Mouse (Mus musculus): ENCODE results near the gene Fam129c. TPM values are rescaled to one million over a fixed set of nuclear protein-coding genes. Genes with fewer than 3 reads are reported as not detected.

The Fam129c gene
- polyA plus RNA-seq, 1 experiment from 2014 or later: 3.8 TPM

DNA sequence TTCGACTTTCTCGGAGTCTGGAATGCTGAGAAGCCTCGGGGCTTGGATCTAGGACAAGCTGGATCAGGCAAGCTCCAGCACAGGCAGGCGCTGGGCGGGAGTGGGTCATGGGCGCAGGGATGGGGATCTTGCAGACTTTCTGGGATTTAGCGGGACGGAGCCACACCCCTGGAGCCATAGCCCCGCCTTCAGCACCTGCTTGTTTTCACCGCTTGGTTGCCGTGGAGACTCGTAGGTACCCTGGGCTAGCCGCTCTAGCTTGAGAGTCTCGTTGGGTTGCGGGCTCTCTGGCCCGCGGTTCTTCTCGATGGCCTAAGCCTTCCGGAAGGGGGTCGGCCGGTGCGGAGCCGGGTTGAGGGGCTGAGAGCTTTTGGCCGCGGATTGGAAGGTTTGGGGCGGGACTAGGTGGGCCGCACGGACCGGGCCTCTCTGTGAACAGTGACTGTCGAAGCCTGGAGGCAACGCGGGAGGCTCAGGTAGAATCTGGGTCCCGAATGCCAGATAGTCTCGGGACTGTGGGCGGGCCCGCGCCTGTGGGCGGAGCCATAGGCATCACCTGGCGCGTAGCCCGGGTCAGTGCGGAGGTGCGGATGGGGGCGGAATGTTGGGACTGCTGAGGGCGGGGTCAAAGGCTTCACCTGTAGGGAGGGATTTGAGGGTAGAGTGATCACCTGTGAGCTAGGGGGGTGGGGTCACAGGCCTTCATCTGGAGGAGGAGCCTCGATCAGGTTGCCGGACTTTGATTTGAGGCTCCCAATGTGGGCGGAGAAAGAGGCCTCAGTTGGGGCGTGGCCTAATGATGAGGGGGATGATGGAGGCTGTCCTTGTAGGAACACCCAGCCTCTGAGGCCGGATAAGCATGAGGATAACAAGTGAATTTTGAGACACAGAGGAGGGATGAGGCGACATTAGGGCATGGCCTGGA is 27.8 kb upstream of the Fam129c start:
- Histone ChIP-seq H3K27me3 (replicated peaks; ENCODE audit: control insufficient read depth, insufficient read depth, low read length) (peaks cover 7% of the 10 kb centered on the region), H3K4me1 (replicated peaks; ENCODE audit: control insufficient read depth, insufficient read depth, low read length) (peaks cover 8% of the 10 kb centered on the region), H3K9ac (ENCODE audit: low read depth, low read length) (0 out of 2 replicates have a peak overlapping the region, but pooled peaks have one; percentile 25), H3K27ac (ENCODE audit: low read depth, low read length) (no peak overlapping the region), H3K9me3 (ENCODE audit: control insufficient read depth, low read length) (no peaks in the 10 kb centered on the region), H3K36me3 (ENCODE audit: control insufficient read depth, insufficient read depth, low read length) (no peaks in the 10 kb centered on the region), H3K4me3 (ENCODE audit: low read depth, low read length) (peak overlapping the region; percentile 67), H3K4me2 (peak overlapping the region; percentile 94)
- peak; percentile 78 for DNase-seq (ENCODE audit: low spot score)
- ATAC-seq (replicated peaks; ENCODE audit: low FRiP score): peak; percentile 77
- 1% methylated on average over 51 of the region's 51 CpGs for WGBS

DNA sequence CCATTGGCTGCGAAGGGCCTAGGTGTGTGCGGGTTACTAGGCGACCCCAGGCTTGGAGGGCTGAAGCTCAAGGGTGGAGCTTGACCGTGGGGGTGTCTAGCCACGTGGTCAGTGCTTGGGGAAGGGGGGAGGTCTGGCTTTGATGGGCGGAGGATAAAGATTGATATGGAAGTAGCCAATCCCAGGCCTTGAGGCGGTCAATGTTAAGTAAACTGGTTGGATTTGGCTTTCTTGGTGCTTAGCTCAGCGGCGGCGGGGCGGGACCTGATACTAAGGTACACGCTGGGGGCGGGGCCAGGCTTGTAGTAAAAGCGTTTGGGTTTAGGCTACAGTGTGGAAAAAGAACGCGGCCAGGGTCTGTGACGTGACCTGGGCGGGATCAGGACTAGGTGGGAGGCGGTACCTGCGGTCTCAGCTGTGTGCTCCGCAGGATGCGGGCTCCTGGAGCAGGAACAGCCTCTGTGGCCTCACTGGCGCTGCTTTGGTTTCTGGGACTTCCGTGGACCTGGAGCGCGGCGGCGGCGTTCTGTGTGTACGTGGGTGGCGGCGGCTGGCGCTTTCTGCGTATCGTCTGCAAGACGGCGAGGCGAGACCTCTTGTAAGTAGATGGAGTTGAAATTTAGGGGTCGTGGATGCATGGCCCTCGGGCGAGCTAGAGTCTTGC is 27.0 kb upstream of the Fam129c start:
- Histone ChIP-seq H3K4me2 (peak overlapping the region; percentile 94), H3K27ac (ENCODE audit: low read depth, low read length) (no peak overlapping the region), H3K4me3 (ENCODE audit: low read depth, low read length) (peak overlapping the region; percentile 67), H3K27me3 (replicated peaks; ENCODE audit: control insufficient read depth, insufficient read depth, low read length) (peaks cover 7% of the 10 kb centered on the region), H3K4me1 (replicated peaks; ENCODE audit: control insufficient read depth, insufficient read depth, low read length) (peaks cover 8% of the 10 kb centered on the region), H3K36me3 (ENCODE audit: control insufficient read depth, insufficient read depth, low read length) (no peaks in the 10 kb centered on the region), H3K9ac (ENCODE audit: low read depth, low read length) (peak overlapping the region; percentile 59), H3K9me3 (ENCODE audit: control insufficient read depth, low read length) (no peaks in the 10 kb centered on the region)
- WGBS: under 1% methylated on average over 41 of the region's 41 CpGs
- ATAC-seq (replicated peaks; ENCODE audit: low FRiP score): peak; percentile 81
- peak; percentile 88 for DNase-seq (ENCODE audit: low spot score)

DNA sequence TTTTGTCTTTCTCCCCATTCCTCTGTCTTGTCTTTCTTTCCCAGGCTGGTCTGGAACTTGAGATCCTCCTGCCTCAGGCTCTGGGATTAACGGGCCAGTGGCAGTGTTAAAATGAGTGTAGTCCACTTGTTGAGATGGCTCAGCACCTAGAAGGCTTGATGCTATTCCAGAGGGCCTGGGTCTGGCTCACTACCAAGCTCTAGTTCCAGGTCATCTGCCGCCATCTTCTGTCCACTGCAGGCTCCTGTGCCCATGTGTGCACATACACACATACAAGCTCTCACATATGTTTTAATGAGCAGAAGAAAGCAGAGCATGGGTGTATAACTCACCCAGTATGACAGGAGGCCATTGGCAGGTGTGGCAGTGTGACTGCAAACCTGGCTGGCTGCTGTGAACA is 25.4 kb upstream of the Fam129c start:
- H3K9ac ChIP-seq (ENCODE audit: low read depth, low read length): no peak overlapping the region
- peaks cover 7% of the 10 kb centered on the region for H3K27me3 ChIP-seq (replicated peaks; ENCODE audit: control insufficient read depth, insufficient read depth, low read length)
- H3K36me3 ChIP-seq (ENCODE audit: control insufficient read depth, insufficient read depth, low read length): no peaks in the 10 kb centered on the region
- DNase-seq (ENCODE audit: low spot score) (no peak), ATAC-seq (replicated peaks; ENCODE audit: low FRiP score) (no peak)
- H3K9me3 ChIP-seq (ENCODE audit: control insufficient read depth, low read length): no peaks in the 10 kb centered on the region
- H3K4me1 ChIP-seq (replicated peaks; ENCODE audit: control insufficient read depth, insufficient read depth, low read length): peaks cover 8% of the 10 kb centered on the region
- no peak overlapping the region for H3K4me3 ChIP-seq (ENCODE audit: low read depth, low read length)
- H3K4me2 ChIP-seq: no peak overlapping the region
- no peak overlapping the region for H3K27ac ChIP-seq (ENCODE audit: low read depth, low read length)
- 86% methylated on average over 2 of the region's 2 CpGs for WGBS

DNA sequence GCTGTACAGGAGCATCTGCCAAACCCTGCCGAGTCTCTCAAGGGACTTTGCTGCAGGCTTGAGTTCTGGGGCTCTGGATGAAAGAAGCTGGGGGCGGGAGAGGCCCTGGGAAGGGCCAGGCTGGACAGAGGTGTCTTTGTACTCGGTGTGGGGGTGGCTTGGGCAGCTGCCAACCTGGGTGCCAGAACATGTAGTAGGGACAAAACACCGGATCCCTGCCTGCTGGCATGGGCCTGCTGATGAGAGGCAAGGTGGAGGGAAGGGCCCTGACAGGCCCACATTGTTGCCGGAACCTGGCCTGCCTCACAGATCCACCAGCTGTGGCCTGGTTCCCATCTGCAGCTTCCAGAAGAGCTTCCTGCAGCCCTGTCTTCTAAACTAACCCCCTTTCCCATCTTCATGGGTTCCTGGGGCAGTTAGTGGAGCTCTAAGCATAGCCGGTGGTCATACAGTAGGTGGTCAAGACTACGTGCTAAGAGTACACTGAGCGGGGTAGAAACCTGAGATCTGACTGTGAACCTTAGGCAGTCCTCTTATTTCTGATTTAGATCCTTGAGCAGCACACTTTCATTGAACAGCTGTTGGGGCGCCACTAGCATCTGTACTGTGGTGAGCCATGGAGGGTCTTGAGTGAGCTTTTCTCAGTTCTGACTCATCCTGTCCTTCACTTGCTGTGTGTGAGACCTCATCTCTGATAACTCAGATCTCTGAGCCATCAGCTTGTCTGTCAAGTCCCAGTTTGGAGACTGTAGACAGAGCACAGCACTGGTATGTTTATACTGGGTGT is 24.4 kb upstream of the Fam129c start:
- H3K9ac ChIP-seq (ENCODE audit: low read depth, low read length): no peak overlapping the region

DNA sequence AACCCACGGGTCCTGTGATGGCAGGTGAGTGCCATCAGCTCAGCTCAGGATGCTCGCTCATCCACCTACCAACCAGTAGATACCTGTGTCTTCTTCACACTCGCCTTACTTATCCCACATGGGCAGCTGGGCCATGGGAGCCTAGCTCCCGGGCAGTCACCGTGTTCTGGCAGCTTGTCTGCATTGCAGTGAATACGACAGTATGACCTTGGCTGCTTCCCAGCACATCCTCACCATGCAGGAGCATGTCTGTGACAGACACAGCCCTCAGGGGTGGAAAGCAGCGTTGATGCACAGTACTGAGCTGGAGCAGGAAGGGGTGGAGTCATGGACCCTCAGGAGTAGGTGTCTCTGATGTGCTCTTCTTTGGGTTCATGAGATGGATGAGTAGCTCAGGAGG is 23.0 kb upstream of the Fam129c start:
- no peak overlapping the region for H3K4me2 ChIP-seq
- no peak for ATAC-seq (replicated peaks; ENCODE audit: low FRiP score)
- no peak overlapping the region for H3K9ac ChIP-seq (ENCODE audit: low read depth, low read length)
- H3K4me3 ChIP-seq (ENCODE audit: low read depth, low read length): no peak overlapping the region
- DNase-seq (ENCODE audit: low spot score): no peak
- H3K4me1 ChIP-seq (replicated peaks; ENCODE audit: control insufficient read depth, insufficient read depth, low read length): peaks cover 8% of the 10 kb centered on the region
- H3K9me3 ChIP-seq (ENCODE audit: control insufficient read depth, low read length): no peaks in the 10 kb centered on the region
- H3K27ac ChIP-seq (ENCODE audit: low read depth, low read length): no peak overlapping the region
- H3K36me3 ChIP-seq (ENCODE audit: control insufficient read depth, insufficient read depth, low read length): no peaks in the 10 kb centered on the region
- H3K27me3 ChIP-seq (replicated peaks; ENCODE audit: control insufficient read depth, insufficient read depth, low read length): no peaks in the 10 kb centered on the region
- WGBS: 64% methylated on average over 7 of the region's 7 CpGs

More for the DNA sequence above, 24.4 kb upstream of the Fam129c start:
- Histone ChIP-seq H3K9me3 (ENCODE audit: control insufficient read depth, low read length) (no peaks in the 10 kb centered on the region), H3K27me3 (replicated peaks; ENCODE audit: control insufficient read depth, insufficient read depth, low read length) (peaks cover 7% of the 10 kb centered on the region), H3K4me1 (replicated peaks; ENCODE audit: control insufficient read depth, insufficient read depth, low read length) (peaks cover 8% of the 10 kb centered on the region), H3K4me2 (no peak overlapping the region), H3K36me3 (ENCODE audit: control insufficient read depth, insufficient read depth, low read length) (no peaks in the 10 kb centered on the region), H3K4me3 (ENCODE audit: low read depth, low read length) (no peak overlapping the region), H3K27ac (ENCODE audit: low read depth, low read length) (no peak overlapping the region)
- 81% methylated on average over 9 of the region's 9 CpGs for WGBS
- ATAC-seq (replicated peaks; ENCODE audit: low FRiP score) (no peak), DNase-seq (ENCODE audit: low spot score) (no peak)

DNA sequence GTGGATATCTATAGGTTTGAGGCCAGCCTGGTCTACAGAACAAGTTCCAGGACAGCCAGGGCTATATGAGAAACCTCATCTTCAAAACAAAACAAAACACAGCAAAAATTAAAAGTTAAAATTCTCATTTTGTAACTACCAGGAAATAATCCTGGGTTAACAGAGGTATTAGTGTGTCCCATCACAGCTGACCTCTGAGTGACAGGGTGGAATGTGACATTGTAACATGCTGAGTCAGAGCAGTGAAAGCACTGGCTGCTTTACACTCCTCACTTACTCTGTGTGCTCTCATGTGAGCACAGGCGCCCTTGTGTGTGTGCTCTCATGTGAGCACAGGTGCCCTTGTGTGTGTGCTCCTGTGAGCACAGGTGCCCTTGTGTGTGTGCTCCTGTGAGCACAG is 22.4 kb upstream of the Fam129c start:
- Histone ChIP-seq H3K27me3 (replicated peaks; ENCODE audit: control insufficient read depth, insufficient read depth, low read length) (no peaks in the 10 kb centered on the region), H3K9me3 (ENCODE audit: control insufficient read depth, low read length) (no peaks in the 10 kb centered on the region), H3K4me3 (ENCODE audit: low read depth, low read length) (no peak overlapping the region), H3K4me1 (replicated peaks; ENCODE audit: control insufficient read depth, insufficient read depth, low read length) (peaks cover 8% of the 10 kb centered on the region), H3K4me2 (no peak overlapping the region), H3K27ac (ENCODE audit: low read depth, low read length) (no peak overlapping the region), H3K36me3 (ENCODE audit: control insufficient read depth, insufficient read depth, low read length) (no peaks in the 10 kb centered on the region), H3K9ac (ENCODE audit: low read depth, low read length) (no peak overlapping the region)
- ATAC-seq (replicated peaks; ENCODE audit: low FRiP score) (no peak), DNase-seq (ENCODE audit: low spot score) (no peak)
- 72% methylated on average over 1 of the region's 1 CpGs for WGBS

DNA sequence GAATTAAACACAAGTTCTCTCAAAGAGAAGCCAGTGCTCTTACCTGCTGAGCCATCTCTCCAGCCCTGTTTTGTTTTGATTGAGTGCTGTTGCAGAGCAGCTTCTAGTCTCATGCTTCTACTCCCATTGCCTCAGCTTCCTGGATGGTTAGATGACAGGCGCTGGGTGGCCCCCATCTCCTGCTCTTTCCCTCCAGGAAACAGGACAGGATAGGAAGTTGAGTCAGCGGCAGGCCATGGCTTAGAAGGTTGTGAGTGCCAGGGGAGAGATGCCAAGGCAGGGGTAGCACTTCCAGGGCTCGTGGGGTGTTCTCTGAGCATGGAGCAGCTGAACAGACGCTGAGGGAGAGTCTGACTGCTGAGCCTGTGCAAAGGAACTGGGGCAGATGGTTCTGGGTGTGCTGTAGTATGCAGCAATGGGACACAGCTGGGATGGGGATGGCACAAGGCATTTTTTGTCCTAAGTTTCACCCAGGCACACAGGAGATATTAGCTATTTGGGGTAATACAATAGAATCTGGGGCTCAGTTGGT is 19.5 kb upstream of the Fam129c start:
- Histone ChIP-seq H3K4me2 (no peak overlapping the region), H3K4me3 (ENCODE audit: low read depth, low read length) (no peak overlapping the region), H3K36me3 (ENCODE audit: control insufficient read depth, insufficient read depth, low read length) (no peaks in the 10 kb centered on the region), H3K27me3 (replicated peaks; ENCODE audit: control insufficient read depth, insufficient read depth, low read length) (no peaks in the 10 kb centered on the region), H3K27ac (ENCODE audit: low read depth, low read length) (no peak overlapping the region), H3K4me1 (replicated peaks; ENCODE audit: control insufficient read depth, insufficient read depth, low read length) (no peaks in the 10 kb centered on the region), H3K9ac (ENCODE audit: low read depth, low read length) (no peak overlapping the region), H3K9me3 (ENCODE audit: control insufficient read depth, low read length) (no peaks in the 10 kb centered on the region)
- ATAC-seq (replicated peaks; ENCODE audit: low FRiP score) (no peak), DNase-seq (ENCODE audit: low spot score) (no peak)
- 57% methylated on average over 4 of the region's 4 CpGs for WGBS

DNA sequence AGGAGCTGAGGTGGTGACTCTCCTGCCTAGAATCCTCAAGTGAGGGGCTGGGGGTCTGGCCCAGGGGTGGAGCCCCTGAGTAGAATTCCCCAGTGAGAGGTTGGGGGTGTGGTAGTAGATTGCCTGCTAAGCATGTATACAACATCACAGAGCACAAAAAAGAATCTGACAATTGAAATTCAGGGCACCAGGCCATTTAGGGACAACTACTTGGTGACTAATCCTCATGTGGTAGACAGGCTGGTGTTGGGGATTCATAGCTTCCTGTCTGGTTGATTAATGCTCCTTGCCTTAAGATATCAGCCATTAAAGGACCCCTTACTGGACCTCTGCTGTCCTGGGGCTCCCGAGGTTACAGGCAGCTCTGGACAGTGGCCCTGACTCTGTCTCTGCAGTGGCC is 18.4 kb upstream of the Fam129c start:
- H3K9me3 ChIP-seq (ENCODE audit: control insufficient read depth, low read length): no peaks in the 10 kb centered on the region
- H3K4me3 ChIP-seq (ENCODE audit: low read depth, low read length): no peak overlapping the region
- 54% methylated on average over 1 of the region's 1 CpGs for whole genome bisulfite sequencing
- DNase-seq (ENCODE audit: low spot score) (no peak), ATAC-seq (replicated peaks; ENCODE audit: low FRiP score) (no peak)
- no peaks in the 10 kb centered on the region for H3K4me1 ChIP-seq (replicated peaks; ENCODE audit: control insufficient read depth, insufficient read depth, low read length)
- H3K36me3 ChIP-seq (ENCODE audit: control insufficient read depth, insufficient read depth, low read length): no peaks in the 10 kb centered on the region
- H3K27ac ChIP-seq (ENCODE audit: low read depth, low read length): no peak overlapping the region
- H3K9ac ChIP-seq (ENCODE audit: low read depth, low read length): no peak overlapping the region
- H3K27me3 ChIP-seq (replicated peaks; ENCODE audit: control insufficient read depth, insufficient read depth, low read length): no peaks in the 10 kb centered on the region
- no peak overlapping the region for H3K4me2 ChIP-seq
